Mouse (Mus musculus) G1E (cell line): ENCODE measurements around the gene Ccdc102a. TPM values are rescaled to one million over a fixed set of nuclear protein-coding genes. Genes with fewer than 3 reads are reported as not detected.

Source experiments
- ATAC-seq: 2 replicates; pipeline ENCODE4 v1.8.0; 2016; ENCODE audit warnings: mild to moderate bottlenecking; ENCODE audit not compliant: insufficient number of reproducible peaks, poor library complexity, low FRiP score, severe bottlenecking; ENCODE audit errors: extremely low read depth
- DNase-seq: peaks from one replicate; pipeline ENCODE4 v3.0.0; 2012; ENCODE audit warnings: low spot score
- H3K27me3 ChIP-seq: 2 replicates; pipeline ENCODE4 v1.6.1; 2012; ENCODE audit warnings: mild to moderate bottlenecking, low read length, inconsistent platforms; ENCODE audit not compliant: insufficient read depth
- H3K36me3 ChIP-seq: replicated peaks from 2 replicates; pipeline ENCODE3; 2012; ENCODE audit warnings: mild to moderate bottlenecking, inconsistent platforms
- H3K4me1 ChIP-seq: 2 replicates; pipeline ENCODE4 v1.6.1; 2012; ENCODE audit warnings: low read depth, low read length, inconsistent platforms, mixed read lengths; ENCODE audit not compliant: insufficient read depth
- H3K4me3 ChIP-seq: 2 replicates; pipeline ENCODE4 v1.5.1; 2012; ENCODE audit warnings: low read depth, mild to moderate bottlenecking, inconsistent platforms, low read length, moderate library complexity, mixed read lengths
- H3K9me3 ChIP-seq: replicated peaks from 2 replicates; pipeline ENCODE4 v1.6.1; 2012; ENCODE audit warnings: inconsistent platforms
- CTCF ChIP-seq: IDR thresholded peaks from 2 replicates; pipeline ENCODE4 v1.5.1; 2012; ENCODE audit warnings: low read depth, low read length, inconsistent platforms, mixed read lengths
- GATA1 ChIP-seq: IDR thresholded peaks from 2 replicates; pipeline ENCODE4 v1.6.1; 2012; ENCODE audit warnings: borderline replicate concordance, low read length, inconsistent platforms, mixed read lengths
- GATA2 ChIP-seq: IDR thresholded peaks from 2 replicates; pipeline ENCODE4 v1.6.1; 2012; ENCODE audit warnings: low read depth, low read length, inconsistent platforms, borderline replicate concordance
- POLR2AphosphoS5 ChIP-seq: IDR thresholded peaks from 2 replicates; pipeline ENCODE4 v1.6.1; 2012; ENCODE audit warnings: low read depth, low read length, inconsistent platforms; ENCODE audit not compliant: insufficient replicate concordance
- TAL1 ChIP-seq: conservative IDR thresholded peaks from 2 replicates; pipeline ENCODE4 v1.6.1; 2012; ENCODE audit warnings: low read depth, low read length, inconsistent platforms, mixed read lengths
- polyA plus RNA-seq: library from polyadenylated mRNA; stranded (reverse); fragments of >175 nt; gene quantifications from 2 replicates; pipeline ENCODE4 v1.2.3, GENCODE M21; 2012
- total RNA-seq, 2 experiments: library from RNA; stranded (forward) in 1 of 2; stranded (reverse) in 1 of 2; fragments of 200-1000 nt in 1 of 2; fragments of >200 nt in 1 of 2; fragmentation: Nextera tagmentation in 1 of 2; gene quantifications; 2 replicates each; pipeline ENCODE4 v1.2.3; 2014 to 2017

Ccdc102a gene
- total and polyA plus RNA-seq, 3 experiments = 3.3 to 20.5 (median 5.5) TPM

GRCm38 (mm10) chr8:94916311-94916959 is 1.5 kb downstream of the Ccdc102a start:
- Histone ChIP-seq H3K27me3 (no peaks in the 10 kb centered on the region), H3K9me3 (peaks cover 10% of the 10 kb centered on the region), H3K4me1 (peaks cover 75% of the 10 kb centered on the region), H3K4me3 (peak overlapping the region; percentile 79; the same call in 1 of the 2 replicates), H3K36me3 (peaks cover 43% of the 10 kb centered on the region)
- no peak for DNase-seq
- ATAC-seq = no peak
- TF ChIP-seq TAL1 (peak; percentile 53), GATA1 (no peak)

GRCm38 (mm10) chr8:94914701-94915101 is 3.2 kb downstream of the Ccdc102a start:
- DNase-seq = no peak
- Histone ChIP-seq H3K9me3 (peaks cover 10% of the 10 kb centered on the region), H3K4me1 (peaks cover 64% of the 10 kb centered on the region), H3K4me3 (peak overlapping the region; percentile 44), H3K27me3 (no peaks in the 10 kb centered on the region), H3K36me3 (peaks cover 59% of the 10 kb centered on the region)
- ATAC-seq = no peak
- TF ChIP-seq GATA2 = no peak

- ATAC-seq (no peak), DNase-seq (no peak)
- Histone ChIP-seq H3K9me3 (peaks cover 10% of the 10 kb centered on the region), H3K27me3 (no peaks in the 10 kb centered on the region), H3K4me3 (no peak overlapping the region), H3K36me3 (peaks cover 63% of the 10 kb centered on the region), H3K4me1 (peaks cover 63% of the 10 kb centered on the region)
- TF ChIP-seq POLR2AphosphoS5 (no peak), GATA2 (no peak), TAL1 (no peak), GATA1 (no peak), CTCF (no peak)
Measured at GRCm38 (mm10) chr8:94914256-94914655, 3.6 kb downstream of the Ccdc102a start.

- DNase-seq = no peak
- no peaks in the 10 kb centered on the region for H3K27me3 ChIP-seq
Measured at GRCm38 (mm10) chr8:94913061-94913660, 4.7 kb downstream of the Ccdc102a start.

GRCm38 (mm10) chr8:94908847-94909246 is 9.1 kb downstream of the Ccdc102a start:
- Histone ChIP-seq H3K4me3 (no peak overlapping the region), H3K36me3 (peaks cover 96% of the 10 kb centered on the region), H3K27me3 (no peaks in the 10 kb centered on the region), H3K4me1 (peaks cover 34% of the 10 kb centered on the region), H3K9me3 (peaks cover 10% of the 10 kb centered on the region)
- peak; percentile 72 for ATAC-seq
- TF ChIP-seq GATA2 (no peak), CTCF (peak; percentile 61), TAL1 (no peak)
- DNase-seq = peak; percentile 78

More at GRCm38 (mm10) chr8:94913061-94913660, 4.7 kb downstream of the Ccdc102a start:
- Histone ChIP-seq H3K4me3 (peak overlapping the region; percentile 15; the same call in 1 of the 2 replicates), H3K9me3 (peaks cover 10% of the 10 kb centered on the region), H3K4me1 (peaks cover 61% of the 10 kb centered on the region), H3K36me3 (peaks cover 74% of the 10 kb centered on the region)
- no peak for ATAC-seq
- TF ChIP-seq POLR2AphosphoS5 (no peak), GATA1 (no peak), TAL1 (no peak), CTCF (no peak), GATA2 (no peak)

GRCm38 (mm10) chr8:94907591-94908300 is 10.2 kb downstream of the Ccdc102a start:
- no peak for TF ChIP-seq GATA1
- no peak for TF ChIP-seq POLR2AphosphoS5
- no peak for TF ChIP-seq GATA2
- no peak for TF ChIP-seq TAL1
- TF ChIP-seq CTCF = no peak

More at GRCm38 (mm10) chr8:94907591-94908300, 10.2 kb downstream of the Ccdc102a start:
- no peak for ATAC-seq
- no peak for DNase-seq
- no peaks in the 10 kb centered on the region for H3K9me3 ChIP-seq
- peaks cover 37% of the 10 kb centered on the region for H3K4me1 ChIP-seq
- no peak overlapping the region for H3K4me3 ChIP-seq
- peaks cover 96% of the 10 kb centered on the region for H3K36me3 ChIP-seq
- no peaks in the 10 kb centered on the region for H3K27me3 ChIP-seq
